Mouse (Mus musculus): ENCODE measurements at regions not wholly inside any gene's neighbourhood (a gene's known extent, or its start where the extent isn't known, plus 50 kb on each side); places are given as distances from the start of the nearest gene placed in this dataset.

DNA sequence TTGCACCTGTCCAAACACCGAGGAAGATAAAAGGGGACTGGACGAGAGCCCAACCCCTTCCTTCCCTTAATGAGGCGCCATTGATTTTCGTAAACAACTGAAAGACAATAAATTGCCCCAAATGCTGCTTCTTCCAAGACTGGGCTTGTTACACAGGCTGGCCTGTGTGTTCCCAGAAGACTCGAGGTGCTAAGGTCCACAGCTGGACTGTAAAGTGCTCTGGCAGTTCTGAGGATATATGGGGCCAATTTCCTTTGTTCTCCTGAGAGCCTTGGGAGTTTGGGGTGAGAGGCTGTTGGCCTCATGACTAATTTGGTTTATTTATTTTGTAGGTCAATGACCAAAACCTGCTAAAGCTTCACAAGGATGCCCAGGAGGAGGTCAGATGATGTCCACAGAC lies 377.3 kb upstream of the Prickle1 start:
- no peak for DNase-seq (ENCODE audit: low spot score in 2 of 2)

DNA sequence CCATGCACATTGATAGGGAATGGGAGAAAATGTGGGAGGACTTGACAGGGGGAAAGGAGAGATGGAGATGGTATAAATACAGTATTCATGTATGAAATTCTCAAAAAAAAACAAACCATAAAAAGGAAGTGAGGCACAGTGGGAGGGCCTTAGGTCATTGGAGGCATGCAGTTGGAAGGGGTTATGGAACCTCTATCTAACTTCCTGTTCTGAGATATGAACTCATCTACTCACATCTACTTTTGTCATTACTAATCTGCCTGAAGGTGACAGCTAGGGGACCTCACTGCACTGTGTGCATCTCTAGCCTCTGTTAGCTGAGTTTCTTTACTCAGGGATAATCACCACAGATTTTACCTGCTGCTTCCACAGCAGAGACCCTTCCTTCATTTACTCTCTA lies 366.3 kb upstream of the Prickle1 start:
- no peak for DNase-seq (ENCODE audit: low spot score in 2 of 2)

DNA sequence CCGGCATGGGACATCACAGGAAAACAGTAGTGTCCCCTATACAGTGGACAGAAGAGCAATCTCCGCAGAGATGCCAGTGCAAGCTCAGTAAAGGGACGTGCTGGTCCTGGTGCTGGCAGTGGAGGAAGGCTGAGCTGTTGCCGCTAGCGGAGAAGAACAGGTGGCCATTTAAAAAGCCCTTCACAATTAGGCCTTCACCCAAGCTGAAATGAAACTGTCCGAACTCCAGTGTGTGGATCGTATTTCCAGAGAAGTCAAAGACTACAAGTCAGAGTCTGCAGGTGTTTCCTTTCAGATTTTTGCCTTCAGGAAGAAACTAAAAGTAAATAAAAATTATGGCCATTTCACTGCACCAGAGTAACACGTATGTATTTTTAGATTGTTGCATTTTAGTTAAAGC lies 364.2 kb upstream of the Prickle1 start:
- no peak for DNase-seq (ENCODE audit: low spot score in 2 of 2)

DNA sequence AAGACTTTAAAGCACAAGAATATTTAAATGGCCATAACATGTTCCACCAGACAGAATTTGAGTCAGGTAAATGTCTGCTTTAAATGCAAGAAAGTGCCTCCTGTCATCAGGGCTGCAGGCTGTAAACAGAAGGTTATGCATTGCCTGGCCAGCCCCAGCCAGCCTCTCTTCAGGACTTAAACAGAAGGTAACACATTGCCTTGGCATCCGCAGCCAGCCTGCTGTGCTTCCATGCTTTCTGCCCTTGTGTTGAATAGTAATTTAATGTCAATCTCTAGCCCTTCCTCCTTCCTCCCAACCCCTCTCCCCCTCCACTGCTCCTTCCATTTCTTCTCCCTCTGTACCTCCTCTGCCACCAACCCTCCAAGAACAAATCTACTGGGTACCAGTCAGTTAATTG lies 362.4 kb upstream of the Prickle1 start:
- no peak for DNase-seq (ENCODE audit: low spot score in 2 of 2)

DNA sequence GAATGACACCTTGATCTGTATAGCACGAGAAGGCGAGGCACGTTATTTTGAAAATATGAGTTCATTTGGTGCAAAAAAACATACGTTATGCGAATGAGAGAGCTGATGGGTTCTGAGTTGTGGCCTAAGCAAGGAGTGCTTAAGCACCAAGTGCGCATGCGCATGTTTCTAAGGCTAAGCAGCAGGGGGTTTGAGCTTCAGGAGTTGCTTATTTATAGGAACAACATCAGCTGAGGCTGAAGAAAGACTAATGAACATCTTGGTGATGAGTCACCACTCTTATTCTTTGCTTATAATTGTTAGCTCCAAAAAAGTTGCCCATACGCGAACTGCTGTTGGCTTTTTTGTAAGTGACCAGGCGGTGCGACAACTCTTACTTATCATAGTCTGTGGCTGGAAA lies 361.1 kb upstream of the Prickle1 start:
- peak; percentile 30 to 46 for DNase-seq (ENCODE audit: low spot score in 2 of 2)

DNA sequence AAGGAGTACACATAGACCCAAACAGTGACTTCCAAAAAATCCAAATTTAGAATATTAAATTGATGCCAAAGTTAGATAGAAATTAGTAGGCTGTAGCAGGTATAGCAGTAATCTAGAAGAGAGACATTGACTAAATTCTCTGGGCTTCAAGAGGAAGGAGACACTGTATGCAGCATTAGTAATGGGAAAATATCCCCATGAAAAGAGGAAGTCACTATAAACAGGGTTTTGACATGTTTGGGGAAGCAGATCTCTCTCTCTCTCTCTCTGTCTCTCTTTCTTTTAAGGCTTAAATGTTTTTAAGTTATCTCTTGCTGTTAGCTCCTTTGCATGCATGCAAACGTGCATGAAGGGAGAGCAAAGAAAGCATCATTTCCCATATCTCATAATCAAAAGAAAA lies 357.9 kb upstream of the Prickle1 start:
- no peak for DNase-seq (ENCODE audit: low spot score in 2 of 2)

DNA sequence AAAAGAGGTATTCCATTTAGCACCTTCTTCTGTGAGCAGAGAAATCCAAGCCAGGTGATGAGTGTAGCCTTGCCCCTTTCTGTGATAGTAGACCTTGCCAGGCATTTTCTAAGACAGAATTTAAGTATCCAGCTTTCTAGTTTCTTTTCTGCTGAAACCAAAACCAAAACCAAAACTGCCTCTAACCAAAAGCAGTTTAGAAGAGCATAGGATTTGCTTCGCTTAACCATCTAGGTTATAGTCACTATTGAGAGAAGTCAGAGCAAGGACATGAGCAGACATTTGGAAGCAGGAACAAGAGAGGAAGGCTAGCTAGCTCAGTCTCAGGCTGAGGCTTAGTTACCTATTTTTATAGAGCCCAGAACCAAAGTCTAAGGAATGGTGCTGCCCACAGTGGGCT lies 354.8 kb upstream of the Prickle1 start:
- DNase-seq (ENCODE audit: low spot score in 2 of 2), result no peak

DNA sequence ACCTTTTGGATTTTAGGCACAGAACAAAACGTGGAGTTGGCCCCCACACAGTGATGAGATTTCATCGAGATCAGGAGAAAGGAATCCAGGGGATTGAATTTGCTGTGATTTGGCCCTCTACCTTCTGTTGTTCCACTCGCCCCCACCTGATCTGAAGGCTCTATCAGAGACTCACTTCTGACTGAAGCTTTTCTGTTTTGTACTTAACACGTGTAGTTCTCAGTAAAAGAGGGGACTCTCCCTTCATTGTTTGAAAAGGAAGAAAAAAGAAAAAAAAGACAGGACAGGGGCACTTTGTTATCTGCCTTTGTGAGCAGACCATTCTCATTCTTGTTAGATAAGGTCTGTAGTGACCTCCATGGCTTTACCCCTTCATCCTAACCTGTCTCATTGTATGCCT lies 353.2 kb upstream of the Prickle1 start:
- no peak for DNase-seq (ENCODE audit: low spot score in 2 of 2)

DNA sequence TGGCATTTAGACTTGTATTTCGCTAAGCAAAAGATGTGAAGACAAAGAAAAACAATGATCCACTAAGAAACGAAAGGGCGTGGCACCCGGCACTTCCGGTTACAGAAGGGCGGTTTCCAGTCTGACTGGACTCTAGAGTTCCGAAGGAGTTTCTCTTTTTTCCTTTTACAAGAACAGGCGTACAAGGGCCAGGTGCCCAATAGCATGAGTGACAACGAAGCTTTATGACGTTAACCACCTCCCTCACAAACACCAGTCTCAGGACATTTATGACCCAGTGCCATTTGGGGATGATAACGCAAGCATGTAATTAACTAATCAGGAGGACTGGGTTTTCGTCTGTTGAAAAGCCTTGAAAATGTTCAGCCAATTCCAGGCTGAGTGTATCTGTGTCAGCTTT lies 347.9 kb upstream of the Prickle1 start:
- no peak for DNase-seq (ENCODE audit: low spot score in 2 of 2)

DNA sequence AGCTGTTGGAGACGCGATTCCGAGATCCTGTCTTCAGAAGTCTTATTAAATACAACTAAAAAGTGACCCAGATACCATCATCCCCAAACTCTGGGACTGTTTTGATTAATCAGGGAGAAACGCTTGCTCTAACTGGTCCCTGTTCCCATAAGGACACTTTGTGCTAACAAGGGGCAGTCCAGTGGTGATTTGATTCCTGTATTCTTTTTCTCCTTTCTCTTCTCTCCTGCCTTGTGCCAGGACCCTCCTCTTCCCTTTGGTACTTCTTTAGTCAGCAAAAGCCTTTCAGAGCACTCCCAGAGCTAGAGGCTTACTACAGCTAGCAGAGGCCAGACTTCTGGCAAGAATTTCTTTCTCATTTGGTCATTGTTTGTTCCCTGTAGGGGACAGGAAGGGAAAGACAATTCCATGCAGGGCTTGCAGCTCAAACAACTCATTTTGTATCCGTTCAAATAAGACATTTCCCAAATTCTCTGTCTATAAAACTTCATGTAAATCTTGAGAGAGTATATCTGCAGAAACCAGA lies 337.3 kb upstream of the Prickle1 start:
- no peak for DNase-seq (ENCODE audit: low spot score in 2 of 2)

DNA sequence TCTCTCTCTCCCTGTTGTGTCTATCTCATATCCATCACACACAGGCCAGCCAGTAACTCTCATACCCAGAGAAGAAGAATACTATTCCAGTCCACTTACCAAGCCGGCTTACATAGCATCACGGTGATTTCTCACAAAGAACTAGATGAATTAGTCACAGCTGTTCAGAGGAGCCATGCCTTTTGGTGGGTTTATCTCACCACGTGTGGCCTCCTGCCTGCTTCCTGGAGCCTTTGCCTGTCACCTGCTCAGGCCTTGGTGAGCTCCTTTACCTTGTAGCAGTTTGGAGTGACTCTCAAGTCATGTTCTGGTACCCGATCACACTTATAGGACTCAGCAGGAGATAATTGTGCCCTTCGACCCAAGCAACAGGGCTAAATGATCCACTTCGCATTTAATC lies 331.2 kb upstream of the Prickle1 start:
- DNase-seq (ENCODE audit: low spot score in 2 of 2), result no peak

DNA sequence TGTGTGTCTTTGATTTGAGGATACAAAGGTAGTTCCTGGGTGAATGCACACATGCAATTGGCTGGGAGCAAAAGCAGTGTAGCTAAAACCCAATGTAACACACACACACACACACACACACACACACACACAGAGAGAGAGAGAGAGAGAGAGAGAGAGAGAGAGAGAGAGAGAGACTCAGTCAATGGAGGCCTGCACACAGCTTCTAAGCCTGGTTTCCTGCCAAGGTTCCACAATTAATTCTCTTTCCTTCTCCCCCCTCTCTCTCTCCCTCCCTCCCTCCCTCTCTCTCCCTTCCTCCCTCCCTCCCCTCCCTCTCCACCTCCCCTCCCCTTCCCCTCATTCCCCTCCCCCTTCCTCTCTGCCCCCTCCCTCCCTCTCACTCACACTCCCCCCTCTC lies 330.6 kb upstream of the Prickle1 start:
- DNase-seq (ENCODE audit: low spot score in 2 of 2), result no peak

DNA sequence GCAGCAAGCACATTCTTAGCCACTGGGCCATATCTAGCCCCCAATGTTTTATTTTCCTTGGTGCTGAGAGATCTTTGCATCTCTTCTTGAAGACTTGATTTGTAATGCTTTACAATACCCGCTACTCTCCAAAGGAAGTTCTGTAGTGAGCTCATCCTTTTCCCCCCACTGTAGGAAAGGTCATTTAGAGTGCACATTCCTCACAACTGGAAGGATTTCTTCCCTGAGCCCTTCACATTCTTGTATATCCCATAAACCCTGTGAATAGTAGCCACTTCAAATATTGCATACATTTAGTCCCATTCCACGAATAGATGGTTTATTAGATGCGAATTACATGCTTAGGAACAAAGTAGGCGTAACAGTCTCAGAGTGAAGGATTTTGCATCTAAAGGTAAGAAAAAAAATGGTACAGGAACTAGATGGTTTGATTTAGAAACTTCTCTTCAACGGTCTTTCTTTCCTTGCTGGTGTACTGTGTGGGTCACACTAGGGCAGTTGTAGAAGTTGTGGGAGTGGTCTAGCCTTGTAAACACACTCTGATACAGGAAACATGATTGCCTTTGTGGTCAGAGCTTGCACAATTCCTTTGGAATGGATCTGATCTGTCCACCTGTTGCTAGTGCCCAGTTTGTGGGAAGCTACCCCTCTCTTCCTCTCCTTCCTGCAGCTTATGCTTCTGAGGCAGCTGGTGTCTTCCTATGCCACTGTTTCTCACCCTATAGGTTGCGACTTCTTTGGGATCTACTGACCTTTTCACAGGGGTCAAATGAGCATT lies 326.0 kb upstream of the Prickle1 start:
- no peak for DNase-seq (ENCODE audit: low spot score in 2 of 2)

DNA sequence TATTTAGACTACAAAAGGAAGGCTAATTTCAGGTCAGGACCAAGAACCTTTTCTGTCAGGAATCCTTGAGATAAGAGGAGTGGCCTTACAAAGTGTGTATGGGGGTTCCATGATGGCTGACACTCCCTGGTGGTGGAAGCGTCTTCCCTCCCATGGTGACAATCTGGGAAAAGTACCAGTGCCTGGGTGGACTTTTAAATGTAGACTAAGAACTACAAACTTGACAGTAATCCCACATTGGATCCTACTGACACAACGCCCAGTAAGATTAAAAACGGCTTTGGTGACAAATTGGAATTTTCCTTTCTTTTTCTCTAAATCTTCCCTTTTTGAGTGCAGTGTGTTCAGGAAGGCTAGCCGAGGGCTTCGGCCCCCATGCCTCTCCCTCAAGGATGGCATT lies 325.3 kb upstream of the Prickle1 start:
- no peak for DNase-seq (ENCODE audit: low spot score in 2 of 2)

DNA sequence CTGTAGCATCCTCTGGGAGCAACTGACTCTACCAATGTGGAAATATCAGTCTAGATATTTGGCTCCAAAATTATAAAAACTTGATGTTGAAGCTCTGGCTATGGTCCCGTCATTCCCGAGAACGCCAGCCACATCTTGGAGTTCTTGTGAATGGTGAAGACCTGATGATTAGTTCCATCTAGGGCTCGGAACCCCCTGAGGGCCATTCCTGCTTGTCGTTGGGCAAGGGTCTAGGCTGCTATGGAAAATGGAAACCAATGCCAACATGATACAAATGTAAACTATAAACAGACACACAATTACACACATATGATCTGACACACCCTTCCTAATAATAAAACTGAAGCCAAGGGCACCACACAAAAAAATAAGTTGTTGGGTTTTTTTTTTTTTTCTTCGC lies 323.9 kb upstream of the Prickle1 start:
- DNase-seq (ENCODE audit: low spot score in 2 of 2), result no peak

DNA sequence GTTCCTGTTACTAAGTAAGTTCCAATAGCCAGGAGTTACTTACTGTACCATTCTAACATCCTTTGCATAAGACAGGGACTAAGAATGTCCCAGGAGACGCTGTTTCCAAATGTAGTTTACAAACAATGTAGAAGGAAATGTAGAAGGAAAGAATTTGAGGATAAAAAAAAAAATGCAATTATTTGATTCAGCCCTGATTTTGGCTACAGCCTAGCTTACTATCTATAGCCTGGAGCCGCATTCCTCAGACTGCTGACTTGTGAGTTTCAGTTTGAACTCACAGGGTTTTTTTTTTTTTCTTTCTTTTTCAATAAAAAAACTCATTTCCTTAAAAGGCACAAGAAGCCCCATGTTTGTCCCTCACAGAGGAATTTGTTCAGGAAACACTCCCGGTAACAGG lies 321.2 kb upstream of the Prickle1 start:
- peak in 1 of 2 experiments; percentile 12 for DNase-seq (ENCODE audit: low spot score in 2 of 2)

DNA sequence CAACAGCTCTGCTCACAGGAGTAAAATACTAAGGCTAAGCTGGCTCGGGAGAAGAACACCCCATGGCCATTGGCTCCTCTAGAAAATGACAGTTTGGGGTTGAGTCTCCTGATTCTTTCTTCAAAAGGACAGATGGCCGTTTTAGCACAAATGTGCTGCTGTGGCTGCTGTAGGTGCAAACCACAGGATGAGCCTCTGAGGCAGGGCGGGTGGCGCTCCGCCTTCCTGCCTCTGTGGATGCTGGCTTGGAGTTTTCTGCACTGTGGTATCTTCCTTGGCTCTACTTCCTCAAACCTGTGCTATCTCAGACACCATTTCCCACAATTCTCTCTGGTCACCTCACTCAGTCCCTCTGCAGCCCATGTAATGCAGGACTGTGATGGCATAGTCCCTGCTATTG lies 317.8 kb upstream of the Prickle1 start:
- peak in 1 of 2 experiments; percentile 12 for DNase-seq (ENCODE audit: low spot score in 2 of 2)

DNA sequence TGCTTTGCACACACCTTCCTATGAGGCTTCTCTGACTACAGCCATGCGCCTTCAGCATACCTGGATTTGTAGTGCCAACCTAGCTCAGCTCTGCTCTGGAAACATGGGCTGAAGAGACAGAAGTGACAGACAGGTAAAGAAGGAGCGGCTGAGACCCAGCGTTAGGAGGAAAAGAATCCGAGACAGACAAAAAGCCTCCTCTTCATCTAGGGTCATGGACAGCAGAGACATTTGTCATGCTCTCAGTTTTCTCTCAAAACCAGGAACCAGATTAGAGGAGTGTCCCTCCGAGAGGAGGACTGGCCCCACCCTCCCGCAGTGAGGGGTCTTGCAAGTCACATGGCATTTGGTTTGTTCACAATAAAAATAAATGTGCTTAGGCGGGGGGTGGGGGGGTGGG lies 317.4 kb upstream of the Prickle1 start:
- DNase-seq (ENCODE audit: low spot score in 2 of 2), result peak in 1 of 2 experiments; percentile 11

DNA sequence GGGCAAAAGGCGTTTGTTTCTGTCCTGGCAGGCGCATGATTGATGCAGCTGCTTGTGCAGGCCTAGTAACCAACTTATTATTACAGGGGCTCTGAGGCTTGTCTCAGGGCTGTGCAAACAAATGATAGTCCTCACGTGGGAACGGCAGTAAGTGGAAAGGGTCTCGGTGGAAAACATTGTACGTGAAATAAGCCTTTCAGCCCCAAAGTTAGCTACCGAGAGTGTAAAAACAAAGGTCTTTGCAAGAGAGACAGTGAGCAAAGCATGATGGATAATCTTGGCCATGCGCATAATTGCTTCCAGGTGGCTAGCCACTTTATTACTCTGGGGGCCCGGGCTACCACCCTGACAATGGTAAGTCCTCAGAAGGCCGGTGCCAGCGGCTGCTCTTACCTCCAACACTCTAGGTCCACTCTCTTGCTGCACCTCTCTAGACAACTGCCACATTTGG lies 315.3 kb upstream of the Prickle1 start:
- no peak for DNase-seq (ENCODE audit: low spot score in 2 of 2)

DNA sequence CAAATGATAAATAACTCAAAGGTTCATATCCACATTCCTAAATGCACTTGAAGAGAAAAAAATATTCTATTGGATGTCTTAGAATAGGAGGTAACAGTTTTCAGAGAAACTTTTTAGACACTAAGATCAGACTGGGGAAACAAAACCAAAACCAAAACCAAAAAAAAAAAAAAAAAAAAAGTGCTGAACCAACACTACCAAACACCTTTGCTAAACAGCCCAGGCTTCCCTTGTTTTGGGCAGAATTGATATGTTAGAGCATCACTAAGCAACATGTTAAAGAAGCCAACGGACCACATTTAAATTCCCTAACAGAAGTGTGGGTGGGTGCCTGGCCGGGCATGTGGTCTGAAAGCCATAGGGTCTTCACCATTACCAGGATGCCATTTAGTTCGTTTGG lies 314.5 kb upstream of the Prickle1 start:
- no peak for DNase-seq (ENCODE audit: low spot score in 2 of 2)

DNA sequence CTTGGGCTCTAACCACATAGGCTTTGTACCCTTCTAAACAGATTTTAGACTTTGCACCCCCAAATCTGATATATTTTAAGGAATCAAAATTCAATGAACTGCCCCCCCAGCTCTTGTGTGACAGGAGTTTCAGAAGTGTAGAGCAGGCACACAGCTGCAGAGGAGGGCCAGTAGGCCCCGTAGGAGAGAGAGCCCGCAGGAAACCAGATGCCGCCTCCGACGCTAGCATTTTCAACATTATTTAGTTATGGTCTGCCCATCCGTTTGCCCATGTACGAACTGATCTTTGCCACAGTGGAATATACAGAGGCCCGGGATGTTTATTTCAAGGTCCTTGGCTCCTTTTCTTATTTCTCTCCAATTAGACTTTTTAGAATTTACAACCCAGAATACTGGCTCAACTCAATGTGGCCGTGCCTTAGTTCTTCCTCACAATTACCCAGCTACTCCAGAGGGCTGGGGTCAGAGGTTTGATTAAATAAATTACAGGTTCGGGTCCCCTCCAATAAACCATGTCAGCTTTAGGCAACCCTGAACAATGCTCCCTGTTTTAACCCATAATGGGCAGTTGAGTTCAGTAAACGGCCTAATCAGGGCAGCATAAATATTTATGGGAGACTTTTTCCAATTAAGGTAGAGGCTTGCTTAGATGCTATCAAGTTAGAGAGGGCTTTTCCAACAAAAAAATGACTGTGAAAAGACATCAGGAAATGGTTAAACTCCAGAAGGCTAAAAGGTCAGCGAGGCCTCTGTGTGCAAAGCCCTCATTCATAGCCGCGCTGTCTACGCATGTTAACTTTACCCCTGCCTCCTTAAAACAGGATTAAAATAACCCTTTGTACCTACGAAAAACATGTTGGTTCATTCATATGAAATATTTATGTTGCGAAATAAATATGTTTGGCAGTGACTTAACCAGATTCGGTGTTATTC lies 308.2 kb upstream of the Prickle1 start:
- no peak for DNase-seq (ENCODE audit: low spot score in 2 of 2)

DNA sequence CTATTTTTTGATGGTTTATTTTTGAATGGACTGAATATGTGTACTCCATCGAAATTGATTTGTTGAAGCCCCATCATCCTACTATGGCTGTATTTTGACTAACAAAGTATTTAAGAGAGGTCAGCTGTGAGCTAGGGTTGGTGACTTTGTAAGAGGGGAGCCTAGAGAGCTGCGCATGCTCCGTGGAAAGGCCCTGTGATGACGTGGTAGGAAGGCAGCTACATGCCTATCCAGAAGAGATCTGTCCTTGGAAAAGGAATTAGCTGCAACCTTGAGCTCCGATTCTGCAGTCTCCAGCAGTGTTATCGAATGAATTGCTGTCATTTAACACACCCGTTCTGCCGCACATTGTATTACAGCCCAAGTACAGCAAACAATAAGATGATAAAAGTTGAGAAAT lies 287.1 kb upstream of the Prickle1 start:
- no peak for DNase-seq (ENCODE audit: low spot score in 2 of 2)

DNA sequence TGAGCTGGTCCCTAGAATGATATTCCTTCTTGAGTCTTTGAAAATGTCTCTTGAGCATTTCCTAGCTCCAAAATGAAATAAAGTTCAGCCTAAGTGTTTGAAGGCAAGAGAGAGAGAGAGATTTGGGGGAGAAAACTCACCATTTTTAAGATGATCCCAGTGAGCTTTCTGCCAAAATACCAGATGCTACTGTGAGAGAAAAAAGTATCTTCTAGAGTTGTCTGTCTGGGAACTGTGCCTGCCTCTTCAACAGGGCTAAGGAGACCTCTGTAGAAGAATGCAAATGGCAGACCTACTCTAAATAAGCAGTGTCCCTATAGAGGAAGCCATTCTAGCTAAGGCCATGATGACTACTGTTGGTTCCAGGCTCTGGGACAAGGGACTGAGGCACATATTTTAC lies 285.6 kb upstream of the Prickle1 start:
- DNase-seq (ENCODE audit: low spot score in 2 of 2), result no peak
